Mouse (Mus musculus): ENCODE measurements at regions not wholly inside any gene's neighbourhood (a gene's known extent, or its start where the extent isn't known, plus 50 kb on each side); places are given as distances from the start of the nearest gene placed in this dataset.

GRCm38 (mm10) chr14:67158867-67159266 lies 1149.9 kb upstream of the Gulo start:
- Histone ChIP-seq H3K27ac (ENCODE audit: insufficient read depth, low read length) (no peak overlapping the region), H3K4me3 (ENCODE audit: insufficient read depth, low read length) (no peak overlapping the region), H3K4me1 (ENCODE audit: control insufficient read depth, insufficient read depth, low read length) (0 out of 2 replicates have a peak, but pooled peaks cover 1% of the 10 kb centered on the region)
- no peak for TF ChIP-seq CTCF (IDR thresholded peaks at IDR 0.05; ENCODE audit: extremely low read depth, insufficient read depth, low read length)

- no peak overlapping the region for H3K4me3 ChIP-seq (ENCODE audit: insufficient read depth, low read length)
- TF ChIP-seq POLR2A (IDR thresholded peaks at IDR 0.05; ENCODE audit: extremely low read depth, insufficient read depth, low read length), result no peak
- TF ChIP-seq CTCF (IDR thresholded peaks at IDR 0.05; ENCODE audit: extremely low read depth, insufficient read depth, low read length), result no peak
- 0 out of 2 replicates have a peak, but pooled peaks cover 1% of the 10 kb centered on the region for H3K4me1 ChIP-seq (ENCODE audit: control insufficient read depth, insufficient read depth, low read length)
- H3K27ac ChIP-seq (ENCODE audit: insufficient read depth, low read length), result no peak overlapping the region
Observed at GRCm38 (mm10) chr14:67156366-67156765, 1147.4 kb upstream of the Gulo start.

GRCm38 (mm10) chr14:67153621-67154020 lies 1144.6 kb upstream of the Gulo start:
- Histone ChIP-seq H3K4me3 (ENCODE audit: insufficient read depth, low read length) (no peak overlapping the region), H3K4me1 (ENCODE audit: control insufficient read depth, insufficient read depth, low read length) (0 out of 2 replicates have a peak, but pooled peaks cover 1% of the 10 kb centered on the region), H3K27ac (ENCODE audit: insufficient read depth, low read length) (no peak overlapping the region)
- TF ChIP-seq CTCF (IDR thresholded peaks at IDR 0.05; ENCODE audit: extremely low read depth, insufficient read depth, low read length), result no peak
- TF ChIP-seq POLR2A (IDR thresholded peaks at IDR 0.05; ENCODE audit: extremely low read depth, insufficient read depth, low read length), result no peak

GRCm38 (mm10) chr14:67149961-67150471 lies 1141.0 kb upstream of the Gulo start:
- Histone ChIP-seq H3K4me1 (ENCODE audit: control insufficient read depth, insufficient read depth, low read length) (no peaks in the 10 kb centered on the region), H3K27ac (ENCODE audit: insufficient read depth, low read length) (no peak overlapping the region), H3K4me3 (ENCODE audit: insufficient read depth, low read length) (no peak overlapping the region)
- no peak for TF ChIP-seq CTCF (IDR thresholded peaks at IDR 0.05; ENCODE audit: extremely low read depth, insufficient read depth, low read length)
- no peak for TF ChIP-seq POLR2A (IDR thresholded peaks at IDR 0.05; ENCODE audit: extremely low read depth, insufficient read depth, low read length)

GRCm38 (mm10) chr14:67149091-67149490 lies 1140.1 kb upstream of the Gulo start:
- Histone ChIP-seq H3K4me1 (ENCODE audit: control insufficient read depth, insufficient read depth, low read length) (no peaks in the 10 kb centered on the region; the same call in 1 of the 2 replicates), H3K27ac (ENCODE audit: insufficient read depth, low read length) (no peak overlapping the region), H3K4me3 (ENCODE audit: insufficient read depth, low read length) (no peak overlapping the region)
- TF ChIP-seq POLR2A (IDR thresholded peaks at IDR 0.05; ENCODE audit: extremely low read depth, insufficient read depth, low read length) (no peak), CTCF (IDR thresholded peaks at IDR 0.05; ENCODE audit: extremely low read depth, insufficient read depth, low read length) (no peak)

- TF ChIP-seq CTCF (IDR thresholded peaks at IDR 0.05; ENCODE audit: extremely low read depth, insufficient read depth, low read length), result no peak
- TF ChIP-seq POLR2A (IDR thresholded peaks at IDR 0.05; ENCODE audit: extremely low read depth, insufficient read depth, low read length), result no peak
- H3K4me1 ChIP-seq (ENCODE audit: control insufficient read depth, insufficient read depth, low read length), result peaks cover 17% of the 10 kb centered on the region
- no peak overlapping the region for H3K4me3 ChIP-seq (ENCODE audit: insufficient read depth, low read length)
- H3K27ac ChIP-seq (ENCODE audit: insufficient read depth, low read length), result no peak overlapping the region
Observed at GRCm38 (mm10) chr14:67146602-67147001, 1137.6 kb upstream of the Gulo start.

- Histone ChIP-seq H3K4me1 (ENCODE audit: control insufficient read depth, insufficient read depth, low read length) (peaks cover 21% of the 10 kb centered on the region), H3K4me3 (ENCODE audit: insufficient read depth, low read length) (no peak overlapping the region), H3K27ac (ENCODE audit: insufficient read depth, low read length) (no peak overlapping the region)
- no peak for TF ChIP-seq POLR2A (IDR thresholded peaks at IDR 0.05; ENCODE audit: extremely low read depth, insufficient read depth, low read length)
- TF ChIP-seq CTCF (IDR thresholded peaks at IDR 0.05; ENCODE audit: extremely low read depth, insufficient read depth, low read length), result no peak
Observed at GRCm38 (mm10) chr14:67145046-67145445, 1136.0 kb upstream of the Gulo start.

- no peak overlapping the region for H3K4me3 ChIP-seq (ENCODE audit: insufficient read depth, low read length)
- peak overlapping the region; percentile 19; the same call in 1 of the 2 replicates for H3K27ac ChIP-seq (ENCODE audit: insufficient read depth, low read length)
- TF ChIP-seq CTCF (IDR thresholded peaks at IDR 0.05; ENCODE audit: extremely low read depth, insufficient read depth, low read length) (no peak), POLR2A (IDR thresholded peaks at IDR 0.05; ENCODE audit: extremely low read depth, insufficient read depth, low read length) (no peak)
- H3K4me1 ChIP-seq (ENCODE audit: control insufficient read depth, insufficient read depth, low read length), result peaks cover 21% of the 10 kb centered on the region
Observed at GRCm38 (mm10) chr14:67144461-67144985, 1135.5 kb upstream of the Gulo start.

- peak overlapping the region; percentile 19 for H3K27ac ChIP-seq (ENCODE audit: insufficient read depth, low read length)
- TF ChIP-seq CTCF (IDR thresholded peaks at IDR 0.05; ENCODE audit: extremely low read depth, insufficient read depth, low read length) (no peak), POLR2A (IDR thresholded peaks at IDR 0.05; ENCODE audit: extremely low read depth, insufficient read depth, low read length) (no peak)
- no peak overlapping the region for H3K4me3 ChIP-seq (ENCODE audit: insufficient read depth, low read length)
- peaks cover 21% of the 10 kb centered on the region for H3K4me1 ChIP-seq (ENCODE audit: control insufficient read depth, insufficient read depth, low read length)
Observed at GRCm38 (mm10) chr14:67143826-67144225, 1134.8 kb upstream of the Gulo start.

- TF ChIP-seq POLR2A (IDR thresholded peaks at IDR 0.05; ENCODE audit: extremely low read depth, insufficient read depth, low read length) (no peak), CTCF (IDR thresholded peaks at IDR 0.05; ENCODE audit: extremely low read depth, insufficient read depth, low read length) (no peak)
- Histone ChIP-seq H3K4me1 (ENCODE audit: control insufficient read depth, insufficient read depth, low read length) (peaks cover 21% of the 10 kb centered on the region), H3K4me3 (ENCODE audit: insufficient read depth, low read length) (no peak overlapping the region), H3K27ac (ENCODE audit: insufficient read depth, low read length) (peak overlapping the region; percentile 97)
Observed at GRCm38 (mm10) chr14:67142556-67143250, 1133.7 kb upstream of the Gulo start.

Data from cortical plate, adult 2 months (tissue).